Mouse (Mus musculus) CD4-positive, CD25-positive, alpha-beta regulatory T cell, adult 2 months (primary cell): Measurements from ENCODE around the gene Actl10.

ENCODE experiments used
- DNase-seq: peaks from one replicate; pipeline ENCODE4 v3.0.0-alpha.2; 2012; ENCODE audit warnings: low read depth, low spot score

Actl10 gene

GRCm38 (mm10) chr2:154551476-154551875, at the start of gene Actl10:
Gene Actl10 (plus strand): TSS chr2:154551776.
- DNase-seq: no peak

GRCm38 (mm10) chr2:154507076-154507475, 44.5 kb upstream of the Actl10 start:
- DNase-seq: no peak

- DNase-seq: peak; percentile 8
Observed at GRCm38 (mm10) chr2:154507566-154508283, 43.9 kb upstream of the Actl10 start.

- no peak for DNase-seq
Observed at GRCm38 (mm10) chr2:154508450-154508849, 43.1 kb upstream of the Actl10 start.

- no peak for DNase-seq
Observed at GRCm38 (mm10) chr2:154510141-154510540, 41.4 kb upstream of the Actl10 start.

- DNase-seq: no peak
Observed at GRCm38 (mm10) chr2:154516944-154517343, 34.6 kb upstream of the Actl10 start.

GRCm38 (mm10) chr2:154517424-154517823, 34.2 kb upstream of the Actl10 start:
- no peak for DNase-seq

GRCm38 (mm10) chr2:154521449-154521848, 30.1 kb upstream of the Actl10 start:
- no peak for DNase-seq

- no peak for DNase-seq
Observed at GRCm38 (mm10) chr2:154522334-154522733, 29.2 kb upstream of the Actl10 start.

GRCm38 (mm10) chr2:154525285-154525684, 26.3 kb upstream of the Actl10 start:
- DNase-seq: no peak

GRCm38 (mm10) chr2:154526531-154526930, 25.0 kb upstream of the Actl10 start:
- DNase-seq: no peak

GRCm38 (mm10) chr2:154532888-154533287, 18.7 kb upstream of the Actl10 start:
- DNase-seq: no peak

- no peak for DNase-seq
Observed at GRCm38 (mm10) chr2:154534704-154535270, 16.8 kb upstream of the Actl10 start.

GRCm38 (mm10) chr2:154538310-154538709, 13.3 kb upstream of the Actl10 start:
- DNase-seq: no peak

- DNase-seq: no peak
Observed at GRCm38 (mm10) chr2:154538710-154539109, 12.9 kb upstream of the Actl10 start.

GRCm38 (mm10) chr2:154539720-154540119, 11.9 kb upstream of the Actl10 start:
- DNase-seq: peak; percentile 38

GRCm38 (mm10) chr2:154541630-154542029, 9.9 kb upstream of the Actl10 start:
- DNase-seq: no peak

GRCm38 (mm10) chr2:154543567-154544347, 7.8 kb upstream of the Actl10 start:
- no peak for DNase-seq

- no peak for DNase-seq
Observed at GRCm38 (mm10) chr2:154546711-154547110, 4.9 kb upstream of the Actl10 start, which contains the start of gene 1700003F12Rik. Gene 1700003F12Rik (plus strand): TSS chr2:154547085.

- no peak for DNase-seq
Observed at GRCm38 (mm10) chr2:154548688-154549087, 2.9 kb upstream of the Actl10 start.

- peak; percentile 61 for DNase-seq
Observed at GRCm38 (mm10) chr2:154549127-154549885, 2.3 kb upstream of the Actl10 start.

GRCm38 (mm10) chr2:154549886-154550189, 1.7 kb upstream of the Actl10 start:
- no peak for DNase-seq
